Mouse (Mus musculus): ENCODE data around the gene Chpf. TPM values are rescaled to one million over a fixed set of nuclear protein-coding genes. Genes with fewer than 3 reads are reported as not detected.

Chpf gene
- polyA plus RNA-seq, 1 experiment from 2014 or later: 28.6 TPM

- WGBS: 15% methylated on average over 13 of the region's 14 CpGs
- Histone ChIP-seq H3K27ac (replicated peaks) (no peak overlapping the region), H3K4me2 (peak overlapping the region; percentile 73; the same call in 1 of the 2 replicates), H3K36me3 (no peaks in the 10 kb centered on the region), H3K9me3 (no peaks in the 10 kb centered on the region), H3K9ac (no peak overlapping the region), H3K27me3 (replicated peaks) (peaks cover 86% of the 10 kb centered on the region), H3K4me3 (no peak overlapping the region), H3K4me1 (peaks cover 29% of the 10 kb centered on the region)
- no peak for ATAC-seq (ENCODE audit: extremely low read depth, insufficient number of reproducible peaks, low FRiP score, low TSS enrichment)
These were observed 22.2 kb downstream of the Chpf start for GRCm38 (mm10) chr1:75456746-75457564.

- WGBS: 31% methylated on average over 5 of the region's 5 CpGs
- H3K27ac ChIP-seq (replicated peaks): no peak overlapping the region
These were observed 23.2 kb downstream of the Chpf start for GRCm38 (mm10) chr1:75455948-75456347.

GRCm38 (mm10) chr1:75455433-75455832, 23.7 kb downstream of the Chpf start:
- Histone ChIP-seq H3K4me1 (peaks cover 39% of the 10 kb centered on the region), H3K9me3 (no peaks in the 10 kb centered on the region), H3K27ac (replicated peaks) (no peak overlapping the region), H3K36me3 (no peaks in the 10 kb centered on the region), H3K27me3 (replicated peaks) (peaks cover 95% of the 10 kb centered on the region), H3K4me3 (no peak overlapping the region), H3K4me2 (no peak overlapping the region), H3K9ac (no peak overlapping the region)
- ATAC-seq (ENCODE audit: extremely low read depth, insufficient number of reproducible peaks, low FRiP score, low TSS enrichment): no peak
- WGBS: 68% methylated on average over 3 of the region's 3 CpGs

More at GRCm38 (mm10) chr1:75455948-75456347, 23.2 kb downstream of the Chpf start:
- no peak overlapping the region for H3K4me2 ChIP-seq
- ATAC-seq (ENCODE audit: extremely low read depth, insufficient number of reproducible peaks, low FRiP score, low TSS enrichment): no peak
- no peaks in the 10 kb centered on the region for H3K9me3 ChIP-seq
- H3K27me3 ChIP-seq (replicated peaks): peaks cover 91% of the 10 kb centered on the region
- H3K4me1 ChIP-seq: peaks cover 34% of the 10 kb centered on the region
- no peak overlapping the region for H3K9ac ChIP-seq
- H3K4me3 ChIP-seq: no peak overlapping the region
- no peaks in the 10 kb centered on the region for H3K36me3 ChIP-seq

GRCm38 (mm10) chr1:75451900-75452299, 27.2 kb downstream of the Chpf start:
- no peaks in the 10 kb centered on the region for H3K36me3 ChIP-seq
- no peaks in the 10 kb centered on the region for H3K9me3 ChIP-seq
- no peak overlapping the region for H3K4me3 ChIP-seq
- H3K4me2 ChIP-seq: no peak overlapping the region
- H3K4me1 ChIP-seq: peaks cover 45% of the 10 kb centered on the region
- no peak overlapping the region for H3K27ac ChIP-seq (replicated peaks)
- H3K27me3 ChIP-seq (replicated peaks): peaks cover 97% of the 10 kb centered on the region
- no peak overlapping the region for H3K9ac ChIP-seq
- WGBS: 73% methylated on average over 3 of the region's 5 CpGs
- no peak for ATAC-seq (ENCODE audit: extremely low read depth, insufficient number of reproducible peaks, low FRiP score, low TSS enrichment)

- 1% methylated on average over 35 of the region's 35 CpGs for WGBS
- Histone ChIP-seq H3K4me3 (peak within 1 kb of the TSS; percentile 46), H3K9ac (peak within 1 kb of the TSS; percentile 74), H3K27me3 (replicated peaks) (peaks cover 92% of the 10 kb centered on the region), H3K9me3 (no peaks in the 10 kb centered on the region), H3K4me2 (peak within 1 kb of the TSS; percentile 73), H3K27ac (replicated peaks) (no peak within 1 kb of the TSS), H3K4me1 (peaks cover 57% of the 10 kb centered on the region), H3K36me3 (no peaks in the 10 kb centered on the region)
- ATAC-seq (ENCODE audit: extremely low read depth, insufficient number of reproducible peaks, low FRiP score, low TSS enrichment): no peak
These were observed 28.6 kb downstream of the Chpf start, which contains the start of gene Asic4 for GRCm38 (mm10) chr1:75450314-75451005. Gene Asic4, plus strand, starts transcription at chr1:75450436.

- ATAC-seq (ENCODE audit: extremely low read depth, insufficient number of reproducible peaks, low FRiP score, low TSS enrichment): no peak
- WGBS: 10% methylated on average over 8 of the region's 8 CpGs
- H3K36me3 ChIP-seq: no peaks in the 10 kb centered on the region
- H3K9ac ChIP-seq: peak overlapping the region; percentile 74; the same call in 1 of the 2 replicates
- H3K9me3 ChIP-seq: no peaks in the 10 kb centered on the region
- H3K27me3 ChIP-seq (replicated peaks): peaks cover 94% of the 10 kb centered on the region
- no peak overlapping the region for H3K27ac ChIP-seq (replicated peaks)
- peak overlapping the region; percentile 73 for H3K4me2 ChIP-seq
- H3K4me3 ChIP-seq: peak overlapping the region; percentile 46; the same call in 1 of the 2 replicates
- peaks cover 66% of the 10 kb centered on the region for H3K4me1 ChIP-seq
These were observed 29.6 kb downstream of the Chpf start for GRCm38 (mm10) chr1:75449377-75450135.

GRCm38 (mm10) chr1:75448937-75449336, 30.2 kb downstream of the Chpf start:
- no peaks in the 10 kb centered on the region for H3K36me3 ChIP-seq
- peak overlapping the region; percentile 5; the same call in 1 of the 2 replicates for H3K9ac ChIP-seq
- no peak for ATAC-seq (ENCODE audit: extremely low read depth, insufficient number of reproducible peaks, low FRiP score, low TSS enrichment)
- no peak overlapping the region for H3K4me2 ChIP-seq
- no peak overlapping the region for H3K4me3 ChIP-seq
- H3K9me3 ChIP-seq: no peaks in the 10 kb centered on the region
- peaks cover 95% of the 10 kb centered on the region for H3K27me3 ChIP-seq (replicated peaks)
- 4% methylated on average over 14 of the region's 14 CpGs for WGBS
- no peak overlapping the region for H3K27ac ChIP-seq (replicated peaks)
- peaks cover 70% of the 10 kb centered on the region for H3K4me1 ChIP-seq

- ATAC-seq (ENCODE audit: extremely low read depth, insufficient number of reproducible peaks, low FRiP score, low TSS enrichment): no peak
- Histone ChIP-seq H3K9ac (peak overlapping the region; percentile 72; the same call in 1 of the 2 replicates), H3K4me2 (peak overlapping the region; percentile 72), H3K4me1 (peaks cover 76% of the 10 kb centered on the region), H3K27me3 (replicated peaks) (peaks cover 95% of the 10 kb centered on the region), H3K4me3 (no peak overlapping the region), H3K36me3 (0 out of 2 replicates have a peak, but pooled peaks cover under 1% of the 10 kb centered on the region), H3K27ac (replicated peaks) (no peak overlapping the region), H3K9me3 (no peaks in the 10 kb centered on the region)
- WGBS: 7% methylated on average over 7 of the region's 7 CpGs
These were observed 31.1 kb downstream of the Chpf start for GRCm38 (mm10) chr1:75448052-75448431.

GRCm38 (mm10) chr1:75447265-75448051, 31.6 kb downstream of the Chpf start:
- Histone ChIP-seq H3K4me2 (peak overlapping the region; percentile 72), H3K36me3 (peaks cover 7% of the 10 kb centered on the region), H3K4me3 (peak overlapping the region; percentile 16; the same call in 1 of the 2 replicates), H3K9ac (peak overlapping the region; percentile 72), H3K9me3 (no peaks in the 10 kb centered on the region), H3K27ac (replicated peaks) (no peak overlapping the region), H3K27me3 (replicated peaks) (peaks cover 93% of the 10 kb centered on the region), H3K4me1 (peaks cover 76% of the 10 kb centered on the region)
- 9% methylated on average over 10 of the region's 10 CpGs for WGBS
- no peak for ATAC-seq (ENCODE audit: extremely low read depth, insufficient number of reproducible peaks, low FRiP score, low TSS enrichment)

- Histone ChIP-seq H3K4me2 (peak overlapping the region; percentile 72), H3K36me3 (peaks cover 15% of the 10 kb centered on the region), H3K4me1 (peaks cover 76% of the 10 kb centered on the region), H3K27me3 (replicated peaks) (peaks cover 88% of the 10 kb centered on the region), H3K27ac (replicated peaks) (peak overlapping the region; percentile 48), H3K9ac (peak overlapping the region; percentile 72), H3K9me3 (no peaks in the 10 kb centered on the region), H3K4me3 (peak overlapping the region; percentile 42; the same call in 1 of the 2 replicates)
- WGBS: 7% methylated on average over 20 of the region's 20 CpGs
- ATAC-seq (ENCODE audit: extremely low read depth, insufficient number of reproducible peaks, low FRiP score, low TSS enrichment): no peak
These were observed 32.5 kb downstream of the Chpf start for GRCm38 (mm10) chr1:75446656-75447055.
